ENCODE assay signal across 11 mouse cellular contexts in genomic region chr10:8752436-8752835, GRCm38 (mm10).
A peak's percentile ranks its signal among the peaks of the same experiment; 100 is the strongest.
DNase-seq lines count a peak whose midpoint lies in the region; ATAC-seq and TF ChIP-seq lines count a peak whose summit lies in the region.
"Had no signal": no experiment of that assay in that cellular context is flagged by ENCODE, and none has a peak within 500 bp of the region (broad histone marks: within the 10 kb centered on the region; RNA-seq: fewer than 3 reads in every experiment).

No protein-coding gene starts in this region.

- H3K9me3 ChIP-seq in hindbrain, embryonic 13.5 days, result no peaks in the 10 kb centered on the region
- no peaks in the 10 kb centered on the region for H3K9me3 ChIP-seq in hindbrain, embryonic 14.5 days (ENCODE audit: control insufficient read depth, low read length)
- H3K9me3 ChIP-seq in liver, postnatal 0 days (ENCODE audit: low read length), result no peaks in the 10 kb centered on the region
- no peaks in the 10 kb centered on the region for H3K9me3 ChIP-seq in intestine, postnatal 0 days (ENCODE audit: control insufficient read depth)
- H3K9me3 ChIP-seq: embryonic facial prominence, embryonic 13.5 days; hindbrain, embryonic 10.5 days had no signal

- DNase-seq in hindbrain, embryonic 14.5 days (ENCODE audit: low spot score), result no peak
- DNase-seq in MN1 (ENCODE audit: low spot score), result peak; percentile 42
- DNase-seq in adrenal gland, postnatal 36 days, result peak; percentile 66 to 83
- peak; percentile 77 for DNase-seq in heart, postnatal 25 days (ENCODE audit: low spot score)
- DNase-seq in liver, postnatal 0 days, result no peak

- H3K36me3 ChIP-seq in hindbrain, embryonic 13.5 days, result peaks cover 10% of the 10 kb centered on the region
- peaks cover 5% of the 10 kb centered on the region; the same call in 1 of the 2 replicates for H3K36me3 ChIP-seq in hindbrain, embryonic 14.5 days (replicated peaks; ENCODE audit: control insufficient read depth, insufficient read depth)
- H3K36me3 ChIP-seq in liver, postnatal 0 days (replicated peaks; ENCODE audit: insufficient read depth, low read length), result peaks cover 13% of the 10 kb centered on the region
- peaks cover 42% of the 10 kb centered on the region for H3K36me3 ChIP-seq in intestine, postnatal 0 days (ENCODE audit: control insufficient read depth, insufficient read depth)

- no peak for ATAC-seq in hindbrain, embryonic 13.5 days (ENCODE audit: low FRiP score)
- ATAC-seq in hindbrain, embryonic 14.5 days (ENCODE audit: low FRiP score), result no peak
- no peak for ATAC-seq in megakaryocyte-erythroid progenitor cell, adult 5-6 weeks (replicated peaks; ENCODE audit: low FRiP score, low TSS enrichment, poor library complexity, severe bottlenecking)
- no peak for ATAC-seq in liver, postnatal 0 days
- ATAC-seq in intestine, postnatal 0 days, result no peak

- 67% methylated on average over 7 of the region's 7 CpGs for WGBS in hindbrain, embryonic 13.5 days
- WGBS in hindbrain, embryonic 14.5 days, result 59% methylated on average over 7 of the region's 7 CpGs
- WGBS in liver, postnatal 0 days (ENCODE audit: insufficient replicate concordance), result 79% methylated on average over 7 of the region's 7 CpGs
- 78% methylated on average over 7 of the region's 7 CpGs for WGBS in intestine, postnatal 0 days

- H3K9ac ChIP-seq in hindbrain, embryonic 13.5 days, result no peak overlapping the region
- H3K9ac ChIP-seq in hindbrain, embryonic 14.5 days, result no peak overlapping the region
- H3K9ac ChIP-seq in liver, postnatal 0 days (replicated peaks), result no peak overlapping the region
- no peak overlapping the region for H3K9ac ChIP-seq in intestine, postnatal 0 days (ENCODE audit: low read depth, low read length)
- H3K9ac ChIP-seq: embryonic facial prominence, embryonic 13.5 days had no signal

- H3K4me1 ChIP-seq in hindbrain, embryonic 13.5 days (replicated peaks), result peaks cover 34% of the 10 kb centered on the region
- H3K4me1 ChIP-seq in hindbrain, embryonic 14.5 days (replicated peaks; ENCODE audit: control insufficient read depth, insufficient read depth, low read length), result peaks cover 9% of the 10 kb centered on the region
- no peaks in the 10 kb centered on the region for H3K4me1 ChIP-seq in liver, postnatal 0 days (ENCODE audit: insufficient read depth)
- 0 out of 2 replicates have a peak, but pooled peaks cover 3% of the 10 kb centered on the region for H3K4me1 ChIP-seq in intestine, postnatal 0 days (replicated peaks; ENCODE audit: control insufficient read depth, insufficient read depth, low read length)

- no peaks in the 10 kb centered on the region for H3K27me3 ChIP-seq in hindbrain, embryonic 13.5 days
- H3K27me3 ChIP-seq in hindbrain, embryonic 14.5 days (ENCODE audit: control insufficient read depth, insufficient read depth, low read length), result no peaks in the 10 kb centered on the region
- H3K27me3 ChIP-seq in liver, postnatal 0 days (ENCODE audit: insufficient read depth, low read length), result no peaks in the 10 kb centered on the region
- H3K27me3 ChIP-seq in intestine, postnatal 0 days (replicated peaks; ENCODE audit: control insufficient read depth, insufficient read depth, low read length), result no peaks in the 10 kb centered on the region
- H3K27me3 ChIP-seq: embryonic facial prominence, embryonic 13.5 days had no signal

- no peak overlapping the region for H3K4me2 ChIP-seq in hindbrain, embryonic 13.5 days
- H3K4me2 ChIP-seq in hindbrain, embryonic 14.5 days (replicated peaks), result no peak overlapping the region
- H3K4me2 ChIP-seq in liver, postnatal 0 days (ENCODE audit: low read depth, low read length), result no peak overlapping the region
- H3K4me2 ChIP-seq in intestine, postnatal 0 days (replicated peaks; ENCODE audit: low read depth), result no peak overlapping the region
- H3K4me2 ChIP-seq: embryonic facial prominence, embryonic 13.5 days had no signal

- no peak for TF ChIP-seq EP300 in liver, postnatal 0 days (IDR thresholded peaks at IDR 0.05; ENCODE audit: low read depth)

- no peak for TF ChIP-seq CTCF in liver, postnatal 0 days (IDR thresholded peaks at IDR 0.05; ENCODE audit: low read depth)
- TF ChIP-seq CTCF in intestine, postnatal 0 days (IDR thresholded peaks at IDR 0.05; ENCODE audit: low read depth), result no peak

- H3K4me3 ChIP-seq in hindbrain, embryonic 13.5 days, result no peak overlapping the region
- H3K4me3 ChIP-seq in hindbrain, embryonic 14.5 days (replicated peaks; ENCODE audit: low read length), result no peak overlapping the region
- H3K4me3 ChIP-seq in liver, postnatal 0 days (ENCODE audit: low read depth, low read length), result no peak overlapping the region
- H3K4me3 ChIP-seq in intestine, postnatal 0 days (ENCODE audit: low read depth, low read length), result no peak overlapping the region
- H3K4me3 ChIP-seq: embryonic facial prominence, embryonic 13.5 days; hindbrain, embryonic 10.5 days; left cerebral cortex, adult 2 months had no signal

- intact Hi-C loops in heart, postnatal 25 days (cut with DNase I), result no loop called here

- peak overlapping the region; percentile 37; the same call in 1 of the 2 replicates for H3K27ac ChIP-seq in hindbrain, embryonic 13.5 days
- H3K27ac ChIP-seq in hindbrain, embryonic 14.5 days, result no peak overlapping the region
- no peak overlapping the region for H3K27ac ChIP-seq in liver, postnatal 0 days (ENCODE audit: low read depth)
- H3K27ac ChIP-seq in intestine, postnatal 0 days (ENCODE audit: low read depth, low read length), result no peak overlapping the region
- H3K27ac ChIP-seq: embryonic facial prominence, embryonic 13.5 days; hindbrain, embryonic 10.5 days had no signal

Comparison
In these comparisons a context has a peak if more than half of its experiments do, and no peak if none do; other contexts are left out.
1. DNase-seq: peak in MN1 (single experiment), adrenal gland, postnatal 36 days (2 of 2) and heart, postnatal 25 days (single experiment); none in hindbrain, embryonic 14.5 days (single experiment) and liver, postnatal 0 days (single experiment).